Mouse (Mus musculus) frontal cortex, adult (tissue): ENCODE results near the gene Astn2.

Experiments
- ATAC-seq: cut with Nextera tagmentation; 2 replicates; pipeline ENCODE4 v1.9.2; 2017; ENCODE audit warnings: mild to moderate bottlenecking, moderate library complexity, mixed read lengths; ENCODE audit not compliant: low TSS enrichment

The Astn2 gene

DNA sequence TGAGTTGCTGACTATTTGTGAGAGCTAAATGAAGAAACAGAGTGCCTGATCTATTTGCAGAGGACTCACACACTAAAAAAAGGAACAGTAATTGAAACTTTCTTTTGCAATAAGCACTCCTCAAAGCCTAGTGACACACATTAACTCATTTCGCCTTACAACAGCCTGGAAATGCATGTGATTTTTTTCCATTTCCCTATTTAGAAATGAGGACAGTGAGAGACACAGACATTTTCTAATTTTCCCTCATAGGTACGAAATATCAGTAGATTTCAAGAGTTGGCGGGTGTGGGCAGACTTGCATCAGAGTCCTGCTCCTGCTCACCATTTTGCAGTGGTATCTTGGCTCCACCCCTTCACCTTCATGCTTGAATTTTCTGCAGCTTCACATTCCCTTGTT, 233.6 kb downstream of the Astn2 start:
- ATAC-seq, result peak; percentile 44

DNA sequence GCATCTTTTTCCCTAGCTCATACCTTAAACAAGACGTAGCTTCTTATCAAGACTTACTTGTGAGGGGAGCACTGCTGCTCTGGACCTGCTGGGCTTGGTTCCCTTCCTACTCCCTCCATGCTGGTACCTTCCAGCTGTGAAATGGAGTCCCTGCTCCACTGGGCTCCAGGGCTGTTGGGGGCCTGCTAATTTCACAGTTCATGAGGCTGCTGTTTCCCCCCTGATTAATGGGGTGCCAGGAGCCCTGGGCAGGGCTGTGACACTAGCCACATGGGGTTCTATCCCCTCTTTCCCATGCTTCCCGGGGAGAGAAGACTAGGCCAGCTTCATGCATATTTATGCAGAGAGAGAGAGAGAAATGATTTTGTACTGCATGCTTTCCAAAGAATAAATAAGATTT, 234.9 kb downstream of the Astn2 start:
- ATAC-seq, result no peak

DNA sequence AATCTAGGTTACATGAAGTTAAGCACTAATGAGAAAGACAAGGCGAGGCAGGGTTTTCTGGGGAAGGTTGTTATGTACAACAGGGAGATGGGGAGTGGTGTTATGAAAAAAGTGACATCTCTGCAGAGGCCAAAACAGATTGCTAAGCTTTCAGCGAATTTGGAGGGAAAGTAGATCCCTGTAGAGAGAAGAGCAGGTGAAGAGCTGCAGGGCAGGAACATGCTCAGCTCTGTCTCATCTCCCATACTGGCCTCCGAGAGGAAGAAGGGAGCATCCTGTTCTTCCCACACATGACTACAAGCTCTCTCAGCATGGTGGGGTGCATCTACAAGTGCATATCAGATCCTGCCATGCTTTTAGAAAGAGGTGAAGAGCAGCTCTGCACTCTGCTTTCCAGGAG, 245.7 kb downstream of the Astn2 start:
- ATAC-seq, result no peak

DNA sequence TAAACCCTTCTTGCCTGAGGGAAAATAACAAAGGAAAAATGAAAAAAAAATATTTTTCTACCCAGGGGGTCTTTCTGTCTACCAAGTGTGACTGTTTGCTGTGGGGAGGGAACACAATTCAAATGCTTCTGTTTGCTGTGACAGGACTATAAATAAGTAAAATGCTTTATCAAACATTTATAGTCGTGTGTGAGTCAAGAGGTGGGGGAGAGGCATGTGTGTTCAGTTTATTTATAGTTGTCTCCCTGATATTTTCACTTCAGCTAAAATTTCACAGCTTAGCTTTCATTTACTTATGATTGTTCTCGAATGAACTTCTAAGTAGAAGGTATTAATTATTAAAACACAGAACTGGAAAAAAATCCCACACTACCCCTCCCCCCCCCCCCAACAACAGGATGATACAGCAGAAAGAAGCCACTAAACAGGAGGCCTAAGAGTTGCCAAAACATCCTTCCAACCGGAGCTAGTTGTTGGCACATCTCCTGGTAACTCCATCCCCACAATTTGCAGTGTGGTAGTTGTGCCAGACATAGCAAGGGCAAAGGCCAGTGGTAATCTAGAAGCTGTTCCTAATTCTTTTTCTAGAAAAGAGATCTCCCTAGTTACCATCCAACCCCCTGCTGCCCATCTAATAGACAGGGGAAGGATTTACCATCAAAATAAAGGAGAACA, 246.8 kb downstream of the Astn2 start:
- ATAC-seq, result no peak

DNA sequence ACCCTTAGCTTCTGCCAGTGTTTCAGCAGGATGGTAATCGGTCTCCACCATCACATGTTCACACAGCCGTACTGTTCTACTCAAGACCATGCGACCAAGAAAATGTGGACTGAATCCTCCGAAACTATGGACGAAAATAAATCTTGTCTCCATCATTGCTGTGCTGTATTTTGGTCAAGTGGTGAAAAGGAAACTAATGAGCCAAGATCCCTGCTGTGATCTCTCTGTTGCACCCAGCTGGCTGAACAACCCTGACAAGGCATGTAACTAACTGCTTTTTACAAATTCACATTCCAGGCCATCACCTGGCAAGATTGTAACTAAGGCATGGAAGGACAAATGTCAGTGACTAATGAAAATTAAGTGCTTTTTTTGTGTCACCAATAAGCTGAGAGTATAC, 257.9 kb downstream of the Astn2 start:
- no peak for ATAC-seq

DNA sequence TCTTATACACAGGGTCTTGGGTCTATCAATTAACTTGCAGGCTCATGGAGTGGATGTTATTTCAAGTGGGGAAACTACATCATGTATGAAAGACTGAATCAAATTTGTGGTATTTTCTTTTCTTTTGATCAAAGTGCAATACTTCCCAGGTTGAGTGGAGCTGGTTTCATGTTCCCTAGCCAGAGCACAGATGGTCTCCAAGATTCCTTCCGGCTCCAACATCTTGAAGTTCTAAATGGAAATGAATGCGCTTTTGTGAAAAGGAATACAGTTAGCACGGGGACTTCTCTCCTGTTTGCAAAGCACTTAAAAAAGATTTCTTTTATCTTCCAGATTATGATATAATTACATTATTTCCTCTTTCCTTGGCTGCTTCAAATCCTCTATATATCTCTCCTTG, 278.2 kb downstream of the Astn2 start:
- ATAC-seq, result peak; percentile 76; the same call in 1 of the 2 replicates

DNA sequence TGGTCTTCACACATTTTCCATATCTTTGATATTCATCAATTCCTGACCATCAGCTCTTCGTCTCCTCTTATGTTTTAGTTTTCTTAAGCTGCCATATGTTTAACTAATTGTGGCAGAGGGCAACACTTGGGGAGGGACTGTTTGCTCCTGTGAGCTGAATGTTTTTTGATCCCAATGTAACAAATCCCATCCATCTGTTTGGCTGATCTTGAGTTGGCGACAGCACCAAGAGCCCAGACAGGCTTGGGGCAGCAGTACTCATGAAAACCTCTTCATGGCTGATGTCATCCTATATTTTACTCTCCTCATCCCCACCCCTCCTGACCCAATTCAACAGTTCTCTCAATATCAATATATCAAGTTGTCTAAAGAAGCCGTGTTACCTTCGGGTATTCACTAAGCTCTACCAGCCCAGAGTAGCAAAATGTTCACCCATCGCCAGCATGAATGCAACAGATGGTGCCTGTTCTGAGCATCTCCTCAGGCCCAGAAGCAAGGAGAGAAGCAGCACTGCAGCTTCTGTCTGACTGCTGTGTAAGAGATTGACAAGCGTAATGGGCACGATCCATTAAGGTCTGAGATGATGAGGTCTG, 281.5 kb downstream of the Astn2 start:
- no peak for ATAC-seq

DNA sequence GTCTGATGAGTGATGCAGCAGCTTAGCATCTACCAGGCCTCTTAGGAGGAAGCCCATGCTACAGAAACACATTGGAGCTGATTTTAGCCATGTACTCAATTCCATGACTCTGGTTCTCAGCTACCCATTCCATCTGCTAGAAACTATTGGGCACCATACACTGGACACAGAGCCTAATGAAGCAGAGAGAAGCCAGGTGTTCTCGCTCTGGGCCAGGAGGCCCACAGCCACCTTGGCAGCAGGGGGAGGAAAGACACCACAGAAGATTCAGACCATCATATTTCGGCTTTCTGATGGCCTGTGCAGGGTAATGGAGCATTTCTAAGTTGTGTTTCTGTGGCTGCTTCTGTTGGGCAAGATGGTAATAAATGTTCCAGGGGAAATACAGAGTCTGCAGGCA, 290.2 kb downstream of the Astn2 start:
- no peak for ATAC-seq

DNA sequence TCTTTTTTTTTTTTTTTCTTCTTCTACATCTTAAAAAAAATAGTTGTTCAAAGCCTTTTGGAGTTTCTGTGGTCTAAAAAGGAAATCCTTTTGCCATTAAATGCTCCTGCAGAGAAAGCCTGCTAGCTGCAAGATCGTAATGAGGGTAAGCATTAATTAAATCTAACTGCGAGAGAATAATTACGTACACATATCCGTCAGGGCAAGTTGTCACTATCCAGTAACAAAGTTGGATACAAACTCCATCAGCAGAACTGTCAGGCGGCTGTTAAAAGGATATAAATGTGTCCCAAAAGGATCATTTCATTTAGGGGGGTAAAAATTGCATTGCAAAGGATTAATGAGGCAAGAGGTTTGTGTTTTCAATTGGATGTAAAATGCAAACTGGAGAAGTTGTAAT, 302.4 kb downstream of the Astn2 start:
- no peak for ATAC-seq

DNA sequence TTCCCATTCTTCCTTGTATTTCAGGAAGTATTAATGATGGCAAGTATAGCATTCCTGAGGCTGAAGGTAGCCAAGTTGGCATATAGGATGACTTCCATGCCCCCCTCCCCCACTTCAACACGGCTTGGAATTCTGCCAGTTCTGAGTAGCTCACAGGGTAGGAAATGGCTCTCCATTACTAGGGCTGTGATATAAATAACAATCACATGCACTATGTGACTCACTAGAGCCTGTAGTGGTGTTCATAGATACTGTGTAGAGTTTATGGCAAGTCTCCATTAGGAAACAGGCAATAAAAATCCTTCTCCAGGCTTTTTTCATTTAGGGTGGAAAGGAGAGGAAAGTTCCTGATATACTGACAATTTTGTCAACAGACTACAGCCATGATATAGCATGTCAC, 306.8 kb downstream of the Astn2 start:
- ATAC-seq, result no peak

DNA sequence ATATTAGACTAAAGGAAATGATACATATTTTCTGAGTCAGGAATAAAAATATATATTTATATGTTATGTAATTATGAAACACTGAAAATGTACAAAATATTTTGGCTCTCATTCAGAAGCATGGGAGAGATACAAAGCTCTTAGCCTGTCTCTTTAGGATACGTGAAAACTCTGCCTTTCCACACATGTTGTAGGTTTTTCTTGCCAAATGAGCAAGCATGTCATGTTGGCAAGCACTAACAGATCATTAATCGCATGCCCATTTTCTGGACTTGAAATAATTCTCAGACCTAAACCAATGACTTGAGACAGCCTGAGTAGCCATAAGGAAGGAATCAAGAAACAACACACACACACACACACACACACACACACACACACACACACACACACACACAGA, 308.3 kb downstream of the Astn2 start:
- no peak for ATAC-seq

DNA sequence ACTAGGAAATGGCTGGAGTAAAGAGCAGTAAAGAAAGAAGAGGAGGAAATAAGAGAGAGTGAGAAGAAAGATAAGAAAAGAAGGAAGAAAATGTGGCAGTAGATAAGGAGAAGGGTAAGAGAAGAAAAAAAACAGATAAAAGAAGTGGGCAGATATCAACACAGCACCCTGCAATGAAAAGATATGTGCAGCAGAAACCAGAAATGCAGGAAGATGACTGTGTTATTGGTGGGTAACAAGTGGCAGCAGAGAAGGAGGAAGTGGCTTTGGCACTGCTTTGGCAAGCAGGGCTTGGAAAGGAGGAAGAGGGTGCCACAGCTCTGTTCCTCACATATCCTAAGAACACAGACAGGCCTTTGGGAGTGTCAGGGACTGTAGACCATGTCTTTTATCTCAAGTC, 347.2 kb downstream of the Astn2 start:
- ATAC-seq, result no peak

DNA sequence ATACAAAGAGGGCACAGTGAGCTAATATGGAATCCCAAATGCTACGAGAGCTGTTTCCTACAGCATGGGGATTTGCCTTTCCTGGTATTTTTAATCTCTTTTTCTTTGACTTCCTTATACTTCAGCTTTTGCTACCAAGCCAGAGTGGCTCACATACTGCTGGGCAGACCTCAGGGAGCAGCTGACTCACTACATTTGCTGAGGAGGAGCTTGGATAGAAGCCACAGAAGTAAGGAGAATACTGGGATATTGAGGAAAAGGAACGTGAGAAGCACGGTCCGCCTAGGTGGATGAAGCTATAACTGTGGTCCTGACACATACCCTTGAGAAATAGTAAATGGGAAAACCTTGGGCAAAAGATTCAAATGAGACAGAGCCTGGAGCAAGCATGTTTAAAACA, 348.7 kb downstream of the Astn2 start:
- ATAC-seq, result peak; percentile 64

DNA sequence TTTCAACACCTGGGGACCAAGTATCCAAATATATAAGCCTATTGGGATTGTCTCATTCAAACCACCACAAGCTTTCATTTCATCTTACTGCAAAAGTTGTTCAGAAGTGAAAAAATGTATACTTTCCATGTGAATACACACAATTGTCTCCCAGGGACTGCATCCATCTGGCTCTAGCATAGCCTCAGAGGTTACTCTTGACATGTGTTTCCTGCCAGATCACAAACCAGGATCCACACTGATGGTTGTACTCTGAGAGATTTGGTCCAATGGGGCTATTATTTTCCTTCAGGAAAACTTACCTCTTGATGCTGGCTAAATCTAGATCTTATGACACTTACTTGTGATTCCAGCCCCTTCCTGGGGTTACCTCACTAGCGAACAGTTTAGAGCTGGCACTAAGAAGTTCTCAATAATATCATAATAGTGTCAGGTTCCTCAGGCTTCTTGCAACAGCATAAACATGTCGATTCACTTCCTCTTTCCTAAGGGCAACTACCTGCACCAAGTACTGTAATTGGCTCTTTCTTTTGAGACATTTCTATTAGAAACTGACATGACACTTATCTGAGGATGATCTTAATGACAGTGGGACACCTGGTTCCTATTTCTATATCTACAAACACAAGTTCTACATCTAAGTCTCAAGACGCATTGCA, 361.3 kb downstream of the Astn2 start:
- no peak for ATAC-seq

DNA sequence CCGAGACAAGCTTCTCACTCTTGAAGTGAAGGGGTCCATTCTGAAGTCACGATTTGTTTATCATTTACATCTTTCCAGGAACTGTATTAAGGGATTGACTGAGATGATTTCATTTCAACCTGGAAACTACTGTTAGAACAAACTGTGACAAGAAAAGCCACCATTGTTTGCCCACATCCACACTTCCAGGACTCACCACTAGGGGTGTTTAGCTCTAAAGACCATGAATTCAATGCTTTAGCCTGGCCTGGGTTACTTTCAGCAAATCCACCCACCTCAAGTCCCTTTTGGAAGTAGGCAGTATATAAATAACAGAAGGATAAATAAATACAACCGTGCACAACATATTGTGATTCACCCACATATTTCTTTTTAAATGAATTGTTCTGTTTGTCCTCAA, 370.6 kb downstream of the Astn2 start:
- ATAC-seq, result no peak

DNA sequence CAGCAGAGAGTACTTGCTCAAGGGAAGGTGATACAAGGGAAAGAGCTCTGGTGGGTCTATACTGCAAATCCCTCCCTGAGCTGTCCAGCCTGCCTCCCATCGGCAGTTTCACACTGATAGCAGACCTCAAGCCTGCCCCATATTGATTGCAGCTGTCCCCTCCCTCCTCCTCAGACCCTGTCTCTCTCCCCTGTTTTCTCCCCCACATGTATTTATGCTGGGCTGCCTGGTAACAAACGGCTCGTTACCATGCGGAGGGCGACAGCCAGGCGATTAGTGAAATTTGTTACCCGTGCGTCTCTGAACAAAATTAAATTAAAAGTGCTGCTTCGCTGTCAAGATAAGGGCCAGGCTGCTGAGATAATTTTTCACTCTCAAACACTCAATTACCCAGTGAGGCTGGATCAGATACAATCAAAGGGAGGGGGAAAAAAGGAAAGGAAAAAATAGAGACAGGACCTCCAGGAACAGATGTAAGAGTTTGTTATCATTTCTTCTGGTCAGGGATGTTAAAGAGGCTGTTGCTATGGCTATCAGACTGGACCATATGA, 373.0 kb downstream of the Astn2 start:
- no peak for ATAC-seq

DNA sequence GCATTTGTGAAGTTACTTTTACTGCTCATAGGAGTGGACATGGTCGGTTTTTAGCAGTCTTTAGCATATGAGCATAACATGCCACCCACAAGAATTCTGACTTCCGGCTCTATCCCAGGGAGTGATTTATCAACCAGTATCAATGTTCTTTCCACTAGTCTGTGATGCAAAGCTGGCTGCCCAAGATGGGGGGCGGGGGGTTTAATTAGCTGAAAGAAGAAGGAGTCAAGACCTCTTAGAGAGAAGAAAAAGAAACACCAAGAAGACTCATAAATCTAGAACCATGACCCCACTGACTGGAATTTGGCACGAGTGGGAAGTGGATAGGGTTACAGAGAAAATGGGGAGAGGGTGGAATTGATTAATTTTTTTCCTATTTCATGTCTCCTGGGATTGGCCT, 374.5 kb downstream of the Astn2 start:
- ATAC-seq, result no peak

DNA sequence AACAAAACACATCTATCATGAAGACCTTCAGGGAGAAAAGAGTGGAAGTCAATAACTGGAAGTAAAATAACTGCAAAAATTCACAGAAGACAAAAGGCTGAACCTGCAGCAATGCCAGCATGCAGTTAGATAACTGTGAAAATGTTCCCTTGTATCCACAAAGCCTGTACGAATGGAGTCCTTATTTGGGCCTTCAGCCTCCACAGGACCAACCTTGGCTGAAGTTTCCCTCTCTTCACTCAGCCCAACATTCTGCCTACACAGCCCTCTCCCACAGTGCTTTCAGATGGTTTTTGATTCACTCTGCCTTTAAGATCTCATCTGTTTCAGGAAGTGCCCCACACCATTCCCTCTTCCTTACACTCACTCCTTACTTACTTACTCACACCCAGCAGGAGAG, 376.5 kb downstream of the Astn2 start:
- ATAC-seq, result peak; percentile 89

DNA sequence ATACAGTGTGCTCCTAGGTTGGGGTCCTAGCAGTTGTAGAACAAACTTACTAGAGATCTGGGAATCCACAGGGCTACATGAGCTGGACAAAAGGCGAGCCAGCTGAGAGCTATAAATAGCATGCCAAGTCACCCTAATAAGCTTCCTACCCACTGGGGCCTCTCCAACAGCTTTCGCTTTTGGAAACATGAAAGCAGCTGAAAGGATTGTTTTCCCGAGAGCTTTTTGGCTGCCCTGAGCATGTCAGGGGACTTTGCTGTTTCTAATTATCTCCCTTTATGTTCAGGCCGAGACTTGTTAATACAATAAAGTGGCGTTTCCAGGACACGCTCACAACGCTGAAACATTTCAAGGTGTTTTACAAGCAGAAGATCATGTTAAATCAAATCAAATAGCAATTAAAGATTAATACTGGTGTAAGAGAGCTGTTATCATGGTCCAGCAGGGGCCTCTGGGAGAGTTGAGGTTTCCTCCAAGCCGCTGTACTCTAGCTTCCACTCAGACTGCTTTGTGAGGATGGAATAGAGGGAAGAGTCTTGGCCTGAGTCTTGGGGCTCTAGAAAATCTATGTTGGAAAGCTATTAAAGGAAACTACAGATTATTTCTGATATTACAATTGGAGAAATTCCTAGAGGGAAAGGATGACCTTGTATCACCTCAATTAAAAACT, 378.9 kb downstream of the Astn2 start:
- peak; percentile 39; the same call in 1 of the 2 replicates for ATAC-seq

DNA sequence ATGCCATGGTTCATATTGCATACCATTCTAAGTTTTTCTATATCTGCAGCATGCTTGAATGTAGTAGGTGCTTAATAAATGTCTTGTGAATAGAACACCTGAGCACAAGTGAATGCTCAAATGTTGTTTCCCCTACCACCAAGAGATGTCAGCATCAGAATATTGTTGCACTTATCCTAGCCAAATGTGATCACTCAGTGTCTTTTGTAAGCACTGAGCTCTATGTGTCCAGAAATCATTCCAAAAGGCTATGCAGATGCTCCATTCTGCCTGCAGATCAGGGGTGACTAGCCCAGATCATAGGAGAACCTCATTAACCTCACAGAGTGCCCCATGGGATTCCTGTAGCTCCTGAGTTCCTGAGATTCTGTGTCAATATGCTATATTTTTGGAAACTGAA, 401.5 kb downstream of the Astn2 start:
- ATAC-seq, result peak; percentile 72

DNA sequence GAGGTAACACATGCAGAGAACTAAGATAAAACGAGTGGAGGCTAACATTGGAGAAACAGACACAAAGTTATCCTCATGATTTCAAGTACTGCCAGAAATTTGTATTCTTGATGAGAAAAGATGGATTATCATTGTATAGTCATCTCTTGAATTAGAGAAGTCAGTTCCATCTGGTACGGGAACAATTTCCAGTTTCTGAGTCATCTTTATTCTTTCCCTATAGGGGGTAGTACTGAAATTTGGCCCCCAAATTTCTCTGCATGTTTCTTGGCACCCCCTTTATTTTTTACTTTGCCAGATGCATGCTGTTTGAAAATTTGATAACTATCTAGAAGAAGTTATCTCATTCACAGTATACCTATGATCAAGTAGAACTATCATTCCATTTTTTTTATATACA, 420.8 kb downstream of the Astn2 start:
- no peak for ATAC-seq

DNA sequence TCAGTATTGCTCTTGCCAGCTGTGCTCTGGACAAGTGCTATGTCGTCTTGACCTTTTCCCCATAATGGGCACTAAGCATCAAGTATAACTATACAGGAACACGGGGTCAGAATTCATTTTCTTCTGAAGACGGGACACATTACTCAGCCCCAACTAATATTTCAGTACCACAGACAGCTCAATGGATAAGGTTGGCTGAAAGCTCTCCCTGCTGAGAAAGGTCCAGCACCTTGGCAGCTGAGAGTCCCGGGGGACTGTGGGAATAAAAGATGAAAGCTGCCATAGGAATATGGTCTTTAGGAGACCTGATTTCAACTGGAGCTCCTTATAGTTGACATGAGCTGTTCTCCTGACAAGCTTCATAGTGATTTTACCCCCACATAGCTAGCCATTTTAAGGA, 421.5 kb downstream of the Astn2 start:
- ATAC-seq, result no peak

DNA sequence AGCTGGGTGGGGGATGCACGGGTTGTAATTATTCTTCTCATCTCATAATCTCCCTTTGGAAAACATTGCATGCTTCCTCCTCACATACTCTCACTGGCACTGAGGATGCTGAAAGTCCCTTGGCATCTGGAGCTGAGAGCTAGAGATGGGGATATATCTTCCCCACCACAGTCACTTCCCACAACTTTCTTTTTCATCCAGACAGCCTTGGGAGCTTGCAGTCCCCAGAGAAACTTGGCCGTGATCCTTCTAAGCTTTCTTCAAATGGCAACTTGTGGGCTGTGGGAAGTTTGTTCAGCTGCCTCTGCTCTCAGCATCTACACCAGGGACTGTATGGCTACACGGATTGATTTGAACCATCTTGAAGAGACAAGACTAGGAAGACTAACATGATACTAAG, 428.2 kb downstream of the Astn2 start:
- peak; percentile 91 for ATAC-seq
